Mouse (Mus musculus) liver, embryonic 13.5 days (tissue): ENCODE measurements at regions not wholly inside any gene's neighbourhood (a gene's known extent, or its start where the extent isn't known, plus 50 kb on each side); places are given as distances from the start of the nearest gene placed in this dataset.

Experiments used
- ATAC-seq: fragments of 200-750 bp; cut with Nextera tagmentation; 2 replicates; pipeline ENCODE4 v1.8.0; 2017; ENCODE audit warnings: low read depth, mild to moderate bottlenecking, moderate number of reproducible peaks, moderate library complexity
- DNase-seq: peaks from one replicate; pipeline ENCODE4 v3.0.0; 2022
- H3K27ac ChIP-seq: fragments of 300-500 bp; sonication (generic); 2 replicates; pipeline ENCODE4 v1.5.1; 2015; ENCODE audit warnings: moderate library complexity, mild to moderate bottlenecking, inconsistent platforms
- H3K27me3 ChIP-seq: fragments of 300-500 bp; sonication (generic); 2 replicates; pipeline ENCODE4 v1.6.1; 2015; ENCODE audit warnings: mild to moderate bottlenecking, inconsistent platforms
- H3K36me3 ChIP-seq: fragments of 300-500 bp; sonication (generic); 2 replicates; pipeline ENCODE4 v1.6.1; 2015; ENCODE audit warnings: mild to moderate bottlenecking, inconsistent platforms
- H3K4me1 ChIP-seq: fragments of 300-500 bp; sonication (generic); replicated peaks from 2 replicates; pipeline ENCODE4 v1.6.1; 2015; ENCODE audit warnings: inconsistent platforms
- H3K4me2 ChIP-seq: fragments of 300-500 bp; sonication (generic); 2 replicates; pipeline ENCODE4 v1.6.1; 2015; ENCODE audit warnings: inconsistent platforms, mild to moderate bottlenecking, moderate library complexity
- H3K4me3 ChIP-seq: fragments of 300-500 bp; sonication (generic); replicated peaks from 2 replicates; pipeline ENCODE4 v1.5.1; 2015; ENCODE audit warnings: mild to moderate bottlenecking, inconsistent platforms
- H3K9ac ChIP-seq: fragments of 300-500 bp; sonication (generic); 2 replicates; pipeline ENCODE4 v1.6.1; 2015; ENCODE audit warnings: mild to moderate bottlenecking, inconsistent platforms
- H3K9me3 ChIP-seq: fragments of 300-500 bp; sonication (generic); replicated peaks from 2 replicates; pipeline ENCODE4 v1.6.1; 2016; ENCODE audit warnings: inconsistent platforms
- WGBS: fragments of 180-500 bp; shearing (Covaris S2); methylation state at CpG from one replicate; pipeline ENCODE4 v1.1.7; 2015; ENCODE audit not compliant: insufficient replicate concordance; 5-methylcytosine and 5-hydroxymethylcytosine counted together

DNA sequence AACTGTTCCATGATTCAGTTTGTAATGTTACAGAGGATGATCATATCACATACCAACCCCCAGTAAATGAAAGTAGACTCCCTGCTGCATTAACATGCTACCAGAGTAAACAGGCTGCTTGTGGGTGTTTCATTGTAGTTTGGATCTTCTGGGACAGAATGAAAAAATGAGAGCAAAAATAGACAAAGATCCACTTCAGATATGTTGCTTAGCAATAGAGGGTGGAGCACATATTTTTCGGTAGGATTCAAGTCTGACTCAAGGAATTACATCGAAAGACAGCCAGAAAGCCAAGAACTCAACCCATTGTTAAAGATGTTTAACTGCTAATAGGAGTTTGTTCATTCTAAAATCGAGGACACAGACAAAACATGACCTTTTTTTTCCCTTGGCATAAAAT lies 536.2 kb upstream of the Arpp21 start:
- Histone ChIP-seq H3K4me2 (no peak overlapping the region), H3K4me3 (no peak overlapping the region), H3K27me3 (no peaks in the 10 kb centered on the region), H3K4me1 (no peaks in the 10 kb centered on the region), H3K27ac (no peak overlapping the region), H3K36me3 (no peaks in the 10 kb centered on the region), H3K9ac (no peak overlapping the region), H3K9me3 (no peaks in the 10 kb centered on the region; the same call in 1 of the 2 replicates)
- ATAC-seq (no peak), DNase-seq (no peak)
- 42% methylated on average over 3 of the region's 3 CpGs for WGBS

DNA sequence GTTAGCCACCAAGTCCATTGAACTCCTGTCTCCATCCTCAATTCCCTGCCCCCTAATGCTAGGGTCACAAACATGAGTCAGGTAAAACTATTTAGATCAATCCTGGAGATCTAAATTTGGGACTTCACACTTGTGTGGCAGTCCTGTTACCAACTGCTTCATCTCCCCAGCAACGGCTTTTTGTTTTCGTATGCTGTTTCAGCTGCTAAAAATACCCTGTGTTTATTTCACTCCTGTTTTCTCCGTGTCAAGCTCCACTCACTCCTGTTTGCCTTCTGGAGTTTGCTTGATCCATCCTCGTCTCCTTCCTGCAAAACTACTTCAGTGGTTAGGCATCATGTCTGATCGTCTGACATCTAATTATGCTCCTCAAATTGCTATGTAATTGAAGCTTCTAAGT lies 508.9 kb upstream of the Arpp21 start:
- Histone ChIP-seq H3K4me1 (no peaks in the 10 kb centered on the region), H3K36me3 (no peaks in the 10 kb centered on the region), H3K27me3 (no peaks in the 10 kb centered on the region), H3K4me3 (no peak overlapping the region), H3K27ac (no peak overlapping the region), H3K4me2 (no peak overlapping the region), H3K9me3 (no peaks in the 10 kb centered on the region), H3K9ac (no peak overlapping the region)
- 48% methylated on average over 5 of the region's 5 CpGs for WGBS
- ATAC-seq, result no peak
- DNase-seq, result no peak

DNA sequence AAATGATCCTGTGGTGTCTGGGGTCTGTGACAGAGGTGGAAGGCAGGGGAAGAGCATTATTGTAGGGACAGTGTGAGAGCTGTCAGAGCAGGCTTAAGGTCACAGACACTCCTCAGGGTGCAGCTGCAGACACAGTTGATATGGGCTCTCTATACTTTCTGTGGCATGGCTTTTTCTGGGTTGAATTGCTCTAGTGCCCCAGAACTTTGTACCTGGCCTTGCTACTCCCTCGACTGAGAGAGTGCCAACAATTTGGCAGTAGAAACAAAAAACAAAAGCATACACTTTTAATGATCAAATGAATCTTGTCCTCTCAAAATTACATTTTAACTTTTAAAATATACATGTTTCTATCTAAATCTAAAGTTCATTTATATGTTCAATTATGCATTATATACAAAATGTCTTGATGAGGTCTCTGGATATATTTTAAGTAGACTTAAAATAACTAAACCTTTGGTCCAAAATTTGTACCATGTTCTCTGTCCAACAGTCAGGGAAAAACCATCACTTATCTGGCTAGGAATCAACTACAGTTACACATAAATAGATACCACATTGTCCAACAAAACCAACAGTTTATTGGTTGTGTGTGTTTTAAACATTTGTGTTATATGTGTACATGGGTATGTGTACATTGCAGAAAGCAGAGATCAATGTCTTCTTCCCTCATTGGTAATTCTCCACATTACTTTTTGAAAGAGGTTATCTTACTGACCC lies 508.3 kb upstream of the Arpp21 start:
- no peaks in the 10 kb centered on the region for H3K4me1 ChIP-seq
- 31% methylated on average over 1 of the region's 1 CpGs for WGBS
- no peak for DNase-seq

DNA sequence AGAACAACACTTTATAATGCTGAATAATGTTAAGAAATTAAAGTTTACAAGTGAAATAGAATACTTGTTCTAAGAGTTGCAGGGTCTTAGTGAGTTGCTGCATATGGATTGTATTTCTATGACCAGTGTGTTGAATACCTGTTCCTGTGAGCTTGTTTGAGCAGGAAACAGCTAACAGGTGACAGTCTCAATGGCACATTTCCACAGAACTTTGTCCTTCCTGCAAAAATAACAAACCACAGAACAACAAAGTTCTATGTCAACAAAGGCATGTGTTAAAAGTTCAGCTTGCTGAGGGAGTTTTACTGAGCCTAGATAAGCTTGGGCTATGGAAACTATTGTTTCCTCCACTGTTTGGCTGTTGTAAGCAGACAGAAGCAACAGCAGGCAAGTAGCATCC lies 500.0 kb upstream of the Arpp21 start:
- no peak overlapping the region for H3K27ac ChIP-seq
- no peak overlapping the region for H3K4me2 ChIP-seq
- no peaks in the 10 kb centered on the region for H3K9me3 ChIP-seq
- H3K36me3 ChIP-seq, result no peaks in the 10 kb centered on the region
- ATAC-seq (no peak), DNase-seq (no peak)
- H3K27me3 ChIP-seq, result no peaks in the 10 kb centered on the region
- H3K4me3 ChIP-seq, result no peak overlapping the region
- H3K9ac ChIP-seq, result no peak overlapping the region
- H3K4me1 ChIP-seq, result no peaks in the 10 kb centered on the region

More for the DNA sequence above, 508.3 kb upstream of the Arpp21 start:
- no peak overlapping the region for H3K4me3 ChIP-seq
- H3K27me3 ChIP-seq, result no peaks in the 10 kb centered on the region
- H3K36me3 ChIP-seq, result no peaks in the 10 kb centered on the region
- H3K4me2 ChIP-seq, result no peak overlapping the region
- H3K9me3 ChIP-seq, result no peaks in the 10 kb centered on the region
- ATAC-seq, result no peak
- H3K27ac ChIP-seq, result no peak overlapping the region
- no peak overlapping the region for H3K9ac ChIP-seq

DNA sequence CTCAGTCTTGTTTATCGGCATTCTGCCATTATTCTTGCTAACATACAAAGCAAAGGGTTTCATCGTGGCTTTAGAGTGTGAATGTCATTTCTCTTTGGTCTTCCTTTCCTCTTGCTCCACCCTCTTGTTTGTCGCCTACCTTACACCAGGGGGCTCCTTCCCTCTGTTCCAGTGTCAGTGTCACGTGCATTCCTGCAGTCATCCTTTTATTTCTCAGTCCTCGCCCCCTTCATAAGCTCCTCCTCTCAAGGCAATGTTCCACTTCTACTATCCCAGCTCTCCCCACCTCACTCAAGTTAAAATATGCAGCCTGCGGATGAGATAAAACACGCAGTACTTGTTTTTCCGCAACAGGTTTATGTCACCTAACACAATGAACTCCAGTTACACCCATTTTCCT lies 489.8 kb upstream of the Arpp21 start:
- Histone ChIP-seq H3K4me3 (no peak overlapping the region), H3K27me3 (no peaks in the 10 kb centered on the region), H3K27ac (no peak overlapping the region), H3K4me2 (no peak overlapping the region), H3K36me3 (no peaks in the 10 kb centered on the region), H3K9ac (no peak overlapping the region), H3K4me1 (no peaks in the 10 kb centered on the region), H3K9me3 (no peaks in the 10 kb centered on the region)
- no peak for ATAC-seq
- WGBS, result 31% methylated on average over 8 of the region's 8 CpGs
- DNase-seq, result no peak

DNA sequence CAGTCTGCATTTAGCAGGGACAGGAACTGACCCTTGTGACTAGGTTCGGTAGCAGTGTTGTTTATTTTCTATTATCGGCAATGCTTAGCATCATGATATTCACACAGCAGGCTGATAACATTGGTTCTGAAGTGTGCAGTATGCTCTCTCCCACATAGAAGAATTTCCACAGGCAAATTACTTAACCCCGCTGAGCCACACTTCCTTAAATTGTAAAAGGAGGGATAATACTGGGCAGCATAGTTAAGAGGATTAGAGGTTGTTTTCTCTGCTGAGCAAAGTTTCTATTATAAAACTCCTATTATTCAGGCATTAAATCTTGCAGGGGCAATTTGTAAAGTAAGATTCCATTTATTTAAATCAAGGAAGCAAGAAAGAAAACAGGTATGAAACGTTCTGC lies 489.4 kb upstream of the Arpp21 start:
- no peak for ATAC-seq
- no peak overlapping the region for H3K4me3 ChIP-seq
- 42% methylated on average over 4 of the region's 4 CpGs for WGBS

DNA sequence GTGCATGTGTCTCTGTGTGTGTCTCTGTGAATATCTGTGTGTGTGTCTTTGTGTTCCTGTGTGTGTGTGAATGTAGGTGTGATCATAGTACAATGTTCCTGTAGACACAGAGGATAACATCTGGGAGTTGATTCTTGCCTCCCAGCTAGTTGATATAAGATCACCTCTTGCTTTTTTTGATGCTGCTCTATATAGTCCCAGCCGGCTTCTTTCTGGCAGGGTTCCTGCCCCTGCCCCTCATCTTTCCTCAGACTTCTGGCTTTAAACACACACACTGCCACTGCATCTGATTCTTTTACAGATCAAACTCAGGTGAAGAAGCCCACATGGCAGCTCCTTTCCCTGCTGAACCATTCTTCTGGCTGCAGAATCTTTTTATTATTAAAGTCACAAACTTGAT lies 487.6 kb upstream of the Arpp21 start:
- Histone ChIP-seq H3K4me3 (no peak overlapping the region), H3K4me2 (no peak overlapping the region), H3K4me1 (no peaks in the 10 kb centered on the region), H3K9ac (no peak overlapping the region), H3K36me3 (no peaks in the 10 kb centered on the region), H3K9me3 (no peaks in the 10 kb centered on the region), H3K27me3 (no peaks in the 10 kb centered on the region), H3K27ac (no peak overlapping the region)
- no peak for ATAC-seq
- 32% methylated on average over 1 of the region's 1 CpGs for WGBS
- DNase-seq, result no peak

More for the DNA sequence above, 489.4 kb upstream of the Arpp21 start:
- Histone ChIP-seq H3K9me3 (no peaks in the 10 kb centered on the region), H3K27ac (no peak overlapping the region), H3K9ac (no peak overlapping the region), H3K36me3 (no peaks in the 10 kb centered on the region), H3K4me2 (no peak overlapping the region), H3K4me1 (no peaks in the 10 kb centered on the region), H3K27me3 (no peaks in the 10 kb centered on the region)
- no peak for DNase-seq

DNA sequence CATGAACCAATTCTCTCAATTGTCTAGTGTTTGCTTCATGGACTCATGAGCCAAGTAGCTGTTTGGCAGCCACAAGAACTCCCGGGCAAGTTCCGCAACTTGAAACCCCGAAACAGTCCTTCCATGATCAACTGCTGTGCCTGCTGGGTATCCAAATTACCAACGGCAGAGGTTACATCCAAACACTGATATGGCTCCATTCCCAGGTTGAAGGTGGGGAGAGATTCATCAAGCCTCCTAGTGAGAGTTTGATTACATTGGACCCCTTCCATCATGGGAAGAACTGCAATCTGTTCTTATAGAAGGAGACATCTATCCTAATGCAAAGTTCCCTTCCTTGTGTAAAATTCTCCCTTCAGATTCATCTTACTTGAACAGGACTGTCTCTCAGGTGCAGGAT lies 486.8 kb upstream of the Arpp21 start:
- H3K36me3 ChIP-seq, result no peaks in the 10 kb centered on the region
- H3K27me3 ChIP-seq, result no peaks in the 10 kb centered on the region
- H3K4me1 ChIP-seq, result no peaks in the 10 kb centered on the region
- 67% methylated on average over 4 of the region's 4 CpGs for WGBS
- H3K9ac ChIP-seq, result no peak overlapping the region
- no peak overlapping the region for H3K4me3 ChIP-seq
- DNase-seq, result no peak
- ATAC-seq, result no peak
- H3K27ac ChIP-seq, result no peak overlapping the region
- H3K9me3 ChIP-seq, result no peaks in the 10 kb centered on the region
- H3K4me2 ChIP-seq, result no peak overlapping the region

DNA sequence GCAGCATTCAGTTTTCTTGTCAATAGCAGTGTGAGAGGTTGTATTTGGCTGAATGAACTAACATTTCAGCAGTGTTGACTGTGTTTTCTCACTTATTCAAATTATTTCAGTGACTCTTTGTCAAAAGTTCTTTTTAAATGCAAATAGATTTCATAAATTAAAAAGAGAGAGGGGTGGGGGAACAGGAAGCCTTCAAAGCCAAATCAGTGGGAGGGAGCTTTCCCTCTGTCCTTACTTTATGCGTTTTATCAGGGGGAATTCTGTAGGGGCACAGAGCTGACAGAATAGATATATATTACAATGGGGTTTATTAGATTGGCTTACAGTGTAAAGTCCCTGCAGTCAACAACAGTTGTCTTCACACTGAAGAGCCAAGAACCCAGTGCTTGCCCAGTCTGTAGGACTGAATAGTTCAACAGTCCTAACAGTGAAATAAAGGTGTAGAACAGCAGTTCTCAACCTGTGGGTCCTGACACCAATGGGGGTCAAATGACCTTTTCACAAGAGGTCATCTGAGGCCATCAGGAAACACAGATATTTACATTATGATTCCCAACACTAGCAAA lies 479.5 kb upstream of the Arpp21 start:
- Histone ChIP-seq H3K27me3 (no peaks in the 10 kb centered on the region), H3K9ac (no peak overlapping the region), H3K4me1 (no peaks in the 10 kb centered on the region), H3K4me3 (no peak overlapping the region), H3K36me3 (no peaks in the 10 kb centered on the region), H3K9me3 (no peaks in the 10 kb centered on the region), H3K4me2 (no peak overlapping the region), H3K27ac (no peak overlapping the region)
- WGBS, result 56% methylated on average over 1 of the region's 1 CpGs
- ATAC-seq, result no peak
- DNase-seq, result no peak

DNA sequence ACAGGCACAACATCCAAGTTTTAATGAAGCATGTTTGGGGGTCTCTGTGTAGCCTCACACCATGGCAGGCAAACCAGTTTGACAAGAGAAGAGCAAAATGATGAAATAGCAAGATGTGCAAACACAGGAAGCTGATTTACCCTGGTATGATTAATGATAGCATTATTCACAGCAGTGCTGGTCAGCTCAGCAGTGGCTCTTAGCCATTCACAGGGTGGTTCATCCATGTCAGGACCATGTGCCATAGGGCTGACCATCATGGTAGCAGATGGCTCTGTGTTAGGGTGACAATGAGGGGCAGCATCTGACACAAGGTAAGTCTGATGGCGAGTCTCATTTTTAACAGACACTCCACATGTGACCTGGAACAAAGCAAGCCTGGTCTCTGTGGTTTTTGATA lies 443.1 kb upstream of the Arpp21 start:
- Histone ChIP-seq H3K9me3 (no peaks in the 10 kb centered on the region), H3K9ac (no peak overlapping the region), H3K4me1 (no peaks in the 10 kb centered on the region), H3K4me2 (no peak overlapping the region), H3K36me3 (no peaks in the 10 kb centered on the region), H3K27me3 (no peaks in the 10 kb centered on the region), H3K27ac (no peak overlapping the region), H3K4me3 (no peak overlapping the region)
- WGBS, result 32% methylated on average over 1 of the region's 1 CpGs
- ATAC-seq, result no peak
- no peak for DNase-seq

DNA sequence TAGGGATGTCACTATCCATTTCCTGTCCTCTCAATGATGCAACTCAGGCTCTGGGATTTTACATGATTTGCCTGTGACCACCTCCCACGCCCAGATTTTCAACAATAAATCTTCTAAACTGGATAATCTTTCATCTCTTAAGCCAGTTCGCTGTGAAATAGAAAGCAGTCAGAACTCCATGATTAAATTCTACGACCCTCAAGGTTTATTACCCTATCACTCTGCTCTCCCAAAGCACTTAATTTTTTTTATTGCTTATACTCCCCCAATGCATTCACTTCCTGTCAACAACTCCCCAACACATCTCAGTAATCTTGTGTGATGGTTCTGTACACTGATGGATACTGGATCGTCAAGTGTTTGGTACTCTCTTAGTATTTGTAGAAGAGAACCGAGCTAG lies 439.5 kb upstream of the Arpp21 start:
- no peak for ATAC-seq

More for the DNA sequence above, 439.5 kb upstream of the Arpp21 start:
- no peak for DNase-seq
- Histone ChIP-seq H3K4me1 (no peaks in the 10 kb centered on the region), H3K27me3 (no peaks in the 10 kb centered on the region), H3K9ac (no peak overlapping the region), H3K4me2 (no peak overlapping the region), H3K4me3 (no peak overlapping the region), H3K36me3 (no peaks in the 10 kb centered on the region), H3K27ac (no peak overlapping the region), H3K9me3 (no peaks in the 10 kb centered on the region)
- WGBS, result 52% methylated on average over 5 of the region's 5 CpGs
